Mouse (Mus musculus): ENCODE measurements around the gene Gm4070.
"Not testable (repeated sequence)": the region's sequence is repeated elsewhere in the genome, so short reads cannot be mapped to it uniquely, and the experiment has no call there.

Gene Gm4070

GRCm38 (mm10) chr7:105953812-105954211, at the start of gene Gm4070:
TSS of gene Gm4070 (minus strand) at chr7:105953967.
- DNase-seq (ENCODE audit: low spot score) = not testable (repeated sequence)

GRCm38 (mm10) chr7:105954540-105954939, 773 bp upstream of the Gm4070 start:
- not testable (repeated sequence) for DNase-seq (ENCODE audit: low spot score)

- not testable (repeated sequence) for DNase-seq (ENCODE audit: low spot score)
Observed at GRCm38 (mm10) chr7:105952408-105952807, 1.4 kb downstream of the Gm4070 start.

GRCm38 (mm10) chr7:105945238-105945637, 8.5 kb downstream of the Gm4070 start:
- DNase-seq (ENCODE audit: low spot score) = not testable (repeated sequence)

- not testable (repeated sequence) for DNase-seq (ENCODE audit: low spot score)
Observed at GRCm38 (mm10) chr7:105932132-105932531, 21.6 kb downstream of the Gm4070 start.

- not testable (repeated sequence) for DNase-seq (ENCODE audit: low spot score)
Observed at GRCm38 (mm10) chr7:105883588-105884336, 70.0 kb downstream of the Gm4070 start.

GRCm38 (mm10) chr7:105879717-105880484, 73.9 kb downstream of the Gm4070 start:
- DNase-seq (ENCODE audit: low spot score) = not testable (repeated sequence)

- DNase-seq (ENCODE audit: low spot score) = not testable (repeated sequence)
Observed at GRCm38 (mm10) chr7:105855718-105856560, 97.8 kb downstream of the Gm4070 start.

All from ovary, postnatal 36 days (tissue).